Mouse (Mus musculus): ENCODE measurements around the gene Ppara.

GRCm38 (mm10) chr15:85845071-85845470 is 110.3 kb downstream of the Ppara start:
- TF ChIP-seq CTCF (IDR thresholded peaks at IDR 0.05 in 2 of 3, conservative IDR thresholded peaks at IDR 0.05 in 1 of 3; ENCODE audit: control insufficient read depth in 1 of 3, insufficient read depth in 1 of 3, low read depth in 2 of 3, low read length in 3 of 3, poor library complexity in 1 of 3, severe bottlenecking in 1 of 3) (no peak), EP300 (IDR thresholded peaks at IDR 0.05; ENCODE audit: low read depth in 1 of 2, low read length in 2 of 2) (no peak), MYC (IDR thresholded peaks at IDR 0.05; ENCODE audit: low read depth, low read length) (no peak), USF2 (IDR thresholded peaks at IDR 0.05; ENCODE audit: borderline replicate concordance in 1 of 2, insufficient read depth in 1 of 2, low read depth in 1 of 2, low read length in 2 of 2) (no peak), POLR2A (IDR thresholded peaks at IDR 0.05; ENCODE audit: control insufficient read depth in 1 of 2, insufficient read depth in 1 of 2, low read depth in 1 of 2, low read length in 2 of 2, poor library complexity in 1 of 2) (no peak), CHD2 (IDR thresholded peaks at IDR 0.05; ENCODE audit: low read length) (no peak), GATA1 (IDR thresholded peaks at IDR 0.05; ENCODE audit: low read depth, low read length) (no peak)

Measured in MEL (cell line).